34 mouse cellular contexts compared by ENCODE assay signal in the genomic region with DNA sequence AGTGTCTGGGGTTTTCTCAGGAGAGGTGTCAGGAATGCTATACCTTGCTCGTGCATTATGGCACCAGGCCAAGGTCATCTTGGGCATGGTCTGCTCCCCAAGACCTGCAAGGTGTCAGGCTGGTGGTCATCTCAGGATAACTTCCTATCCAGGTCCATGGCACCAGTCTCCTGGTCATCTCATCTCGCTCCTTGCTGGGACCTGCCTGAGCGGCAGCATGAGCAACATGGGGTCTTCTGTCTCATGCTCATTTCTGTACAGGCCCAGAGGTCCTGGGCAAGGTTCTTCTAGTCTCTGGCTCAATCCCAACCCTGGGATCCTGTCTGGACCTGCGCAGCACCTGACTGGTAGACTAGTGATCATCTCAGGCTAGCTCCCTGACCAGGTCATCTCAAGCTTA.
"Had no signal": no experiment of that assay in that cellular context is flagged by ENCODE, and none has a peak within 500 bp of the region (broad histone marks: within the 10 kb centered on the region; RNA-seq: fewer than 3 reads in every experiment).

No protein-coding gene starts in this region.

- H3K27ac ChIP-seq: heart, embryonic 10.5 days; heart, embryonic 13.5 days; heart, embryonic 15.5 days; hindbrain, embryonic 10.5 days; hindbrain, embryonic 12.5 days; hindbrain, embryonic 13.5 days; hindbrain, embryonic 14.5 days; hindbrain, embryonic 15.5 days; hindbrain, postnatal 0 days; intestine, embryonic 15.5 days; kidney, embryonic 15.5 days; kidney, postnatal 0 days; layer of hippocampus, adult 2 months; left cerebral cortex, adult 2 months had no signal

- H3K4me1 ChIP-seq: heart, embryonic 10.5 days; heart, embryonic 13.5 days; heart, embryonic 15.5 days; hindbrain, embryonic 10.5 days; hindbrain, embryonic 12.5 days; hindbrain, embryonic 13.5 days; hindbrain, embryonic 15.5 days; intestine, embryonic 15.5 days; kidney, embryonic 15.5 days had no signal

- DNase-seq: heart, postnatal 14 days; heart, postnatal 36 days; heart, postnatal 4 days; kidney, adult 11 months; kidney, adult 18-20 months; kidney, adult 2 months; kidney, adult 8-10 months; kidney, adult 9 months; kidney, postnatal 10 days; kidney, postnatal 14 days; kidney, postnatal 25 days; kidney, postnatal 36 days; kidney, postnatal 4 days; layer of hippocampus, adult 9-11 months; layer of hippocampus, postnatal 36 days had no signal

- H3K4me2 ChIP-seq: heart, embryonic 11.5 days; heart, embryonic 13.5 days; heart, embryonic 15.5 days; hindbrain, embryonic 12.5 days; hindbrain, embryonic 13.5 days; hindbrain, embryonic 14.5 days; hindbrain, embryonic 15.5 days; intestine, embryonic 15.5 days; kidney, embryonic 15.5 days had no signal

- H3K27me3 ChIP-seq: heart, embryonic 13.5 days; heart, embryonic 15.5 days; hindbrain, embryonic 12.5 days; hindbrain, embryonic 13.5 days; hindbrain, embryonic 15.5 days; intestine, embryonic 15.5 days; kidney, embryonic 15.5 days had no signal

- H3K36me3 ChIP-seq: heart, embryonic 10.5 days; heart, embryonic 13.5 days; heart, embryonic 15.5 days; hindbrain, embryonic 10.5 days; hindbrain, embryonic 12.5 days; hindbrain, embryonic 13.5 days; hindbrain, embryonic 15.5 days; intestine, embryonic 15.5 days; kidney, embryonic 15.5 days had no signal

- H3K9ac ChIP-seq: heart, embryonic 13.5 days; heart, embryonic 15.5 days; hindbrain, embryonic 12.5 days; hindbrain, embryonic 13.5 days; hindbrain, embryonic 14.5 days; hindbrain, embryonic 15.5 days; intestine, embryonic 15.5 days; kidney, embryonic 15.5 days had no signal

- H3K4me3 ChIP-seq: heart, embryonic 10.5 days; heart, embryonic 13.5 days; heart, embryonic 15.5 days; hindbrain, embryonic 10.5 days; hindbrain, embryonic 12.5 days; hindbrain, embryonic 13.5 days; hindbrain, embryonic 15.5 days; intestine, embryonic 15.5 days; kidney, embryonic 15.5 days; layer of hippocampus, adult 2 months; left cerebral cortex, adult 2 months had no signal

- ATAC-seq: hindbrain, embryonic 16.5 days; hindbrain, postnatal 0 days; inflammation-experienced regulatory T-cells, adult 6 months; intestine, embryonic 15.5 days; intestine, embryonic 16.5 days; intestine, postnatal 0 days had no signal

- H3K9me3 ChIP-seq: heart, embryonic 15.5 days; hindbrain, embryonic 12.5 days; hindbrain, embryonic 15.5 days; intestine, embryonic 15.5 days had no signal
